Mouse (Mus musculus): ENCODE measurements around the gene Pnkd.

The Pnkd gene

DNA sequence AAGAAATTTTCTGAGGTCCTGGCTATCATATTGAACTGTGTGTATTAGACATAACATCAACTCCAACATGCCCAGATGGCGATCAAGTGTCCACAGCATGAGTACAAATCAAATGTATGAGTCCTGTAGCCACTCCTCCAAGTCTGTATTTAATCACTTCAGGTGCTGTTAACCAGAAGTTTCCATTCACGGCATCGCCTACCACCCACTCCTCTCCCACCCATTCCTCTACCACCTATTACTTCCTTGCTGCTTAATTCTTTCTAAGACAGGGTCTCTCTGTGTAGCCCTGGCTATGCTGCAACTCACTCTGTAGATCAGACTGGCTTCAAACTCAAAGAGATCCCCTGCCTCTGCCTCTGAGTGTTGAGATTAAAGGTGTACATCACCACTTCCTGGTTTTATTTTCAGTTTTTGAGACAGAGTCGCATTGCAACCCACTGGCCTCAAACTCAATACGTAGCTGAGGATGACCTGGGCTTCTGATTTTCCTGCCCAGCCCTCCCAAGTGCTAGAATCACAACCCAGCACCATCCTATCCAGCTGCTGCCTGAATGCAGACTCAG lies 75.3 kb downstream of the Pnkd start:
- no peak for DNase-seq (ENCODE audit: low spot score)

DNA sequence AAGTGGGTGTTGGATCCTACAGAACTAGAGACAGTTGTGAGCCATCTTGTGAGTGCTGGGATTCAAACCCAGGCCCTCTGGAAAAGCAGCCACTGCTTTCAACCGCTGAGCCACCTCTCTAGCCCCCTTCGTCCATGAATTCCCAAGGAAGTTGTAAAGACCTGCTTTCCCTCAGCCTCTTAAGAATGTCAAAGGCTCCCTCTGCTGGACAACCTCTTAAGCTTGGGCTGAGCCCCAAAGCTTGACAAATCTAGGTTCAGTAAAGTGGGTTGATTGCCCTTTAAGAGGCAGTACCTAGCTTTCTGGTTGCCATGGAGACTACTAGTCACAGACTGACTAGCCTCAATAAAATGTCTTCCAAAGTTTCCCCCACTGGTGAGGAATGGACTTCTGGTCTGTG lies 77.1 kb downstream of the Pnkd start, which contains the start of gene Catip:
Gene Catip (plus strand): TSS at position 297 of the 400 bp plus-strand sequence.
- DNase-seq (ENCODE audit: low spot score): peak; percentile 85

DNA sequence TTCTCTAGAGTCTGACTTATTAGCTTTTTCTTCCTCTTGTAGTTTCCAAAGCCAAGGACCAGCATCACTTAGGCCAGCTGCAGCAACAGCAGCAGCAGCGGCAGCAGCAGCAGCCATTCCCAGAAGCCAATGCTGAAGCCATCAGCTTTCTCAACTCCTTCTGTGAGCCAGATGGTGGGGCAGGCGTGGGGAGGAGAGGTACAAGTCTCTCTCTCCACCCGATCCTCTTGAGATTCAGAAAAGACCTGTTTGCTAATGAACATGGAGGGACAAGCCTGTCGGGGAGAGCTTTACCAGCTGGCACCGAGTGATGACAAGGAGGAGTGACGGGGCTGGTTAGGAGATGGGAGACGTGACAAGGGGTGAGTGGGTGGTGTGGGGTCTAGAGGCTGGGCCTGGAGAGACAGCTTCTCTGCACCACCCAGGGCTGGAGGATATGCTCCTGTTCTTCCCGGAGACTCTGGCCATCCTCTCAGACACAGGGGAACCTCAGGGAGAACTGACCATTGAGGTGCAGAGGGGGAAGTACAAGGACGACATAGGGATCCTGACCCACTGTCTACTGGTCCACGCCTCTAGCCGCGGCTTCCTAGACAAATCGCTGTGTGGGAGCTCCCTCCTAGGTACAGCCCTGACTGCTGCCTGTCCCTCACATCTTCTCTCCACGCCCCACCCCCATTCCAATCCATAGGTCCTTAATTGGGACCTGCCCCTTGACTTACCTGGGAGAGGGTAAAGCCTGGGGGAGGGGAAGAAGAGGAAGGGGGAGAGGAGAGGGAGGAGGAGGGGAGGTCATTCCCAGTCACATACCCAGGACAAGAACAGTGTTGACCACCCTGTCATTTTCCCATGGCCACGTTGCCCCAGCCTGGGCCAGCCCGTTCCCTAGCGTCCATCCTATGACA lies 77.8 kb downstream of the Pnkd start:
- no peak for DNase-seq (ENCODE audit: low spot score)

DNA sequence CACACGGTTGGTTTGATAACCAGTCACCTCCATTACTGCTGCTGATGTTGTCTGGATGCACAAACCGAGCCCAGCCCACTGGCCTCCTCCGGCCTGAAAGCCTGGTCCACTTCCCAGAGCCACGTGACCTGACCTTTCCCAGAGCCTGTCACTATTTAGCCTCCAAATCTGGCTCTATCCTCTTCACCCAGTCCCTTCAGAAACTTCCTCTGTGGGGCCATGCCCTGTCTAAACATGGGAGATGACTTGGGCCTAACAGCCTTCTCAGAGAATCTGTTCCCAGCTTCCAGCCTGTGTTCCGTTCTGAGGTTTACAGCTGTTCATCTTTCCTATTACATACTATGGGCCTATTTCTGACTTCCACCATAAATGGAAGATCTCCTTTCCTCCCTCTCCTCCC lies 78.7 kb downstream of the Pnkd start:
- DNase-seq (ENCODE audit: low spot score): no peak

DNA sequence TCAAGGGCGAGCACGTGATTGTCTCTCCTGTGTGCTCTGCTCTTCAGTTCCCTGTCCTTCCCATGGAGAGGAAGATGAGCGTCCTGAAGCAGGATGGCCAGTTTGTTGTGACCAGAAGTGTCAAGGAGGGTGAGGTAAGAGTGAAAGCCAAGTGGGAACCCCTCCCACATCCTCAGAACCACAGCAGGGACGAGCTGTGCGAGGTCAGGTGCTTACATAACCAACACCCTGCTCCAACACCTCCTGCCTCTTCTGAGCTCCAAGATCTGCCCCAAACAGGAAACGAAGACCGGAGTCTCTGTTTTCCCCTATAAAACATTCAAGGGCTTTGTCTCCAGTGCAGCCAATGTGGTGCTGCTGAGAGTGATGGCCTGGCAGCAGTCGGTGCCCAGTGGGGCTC lies 79.5 kb downstream of the Pnkd start:
- no peak for DNase-seq (ENCODE audit: low spot score)

DNA sequence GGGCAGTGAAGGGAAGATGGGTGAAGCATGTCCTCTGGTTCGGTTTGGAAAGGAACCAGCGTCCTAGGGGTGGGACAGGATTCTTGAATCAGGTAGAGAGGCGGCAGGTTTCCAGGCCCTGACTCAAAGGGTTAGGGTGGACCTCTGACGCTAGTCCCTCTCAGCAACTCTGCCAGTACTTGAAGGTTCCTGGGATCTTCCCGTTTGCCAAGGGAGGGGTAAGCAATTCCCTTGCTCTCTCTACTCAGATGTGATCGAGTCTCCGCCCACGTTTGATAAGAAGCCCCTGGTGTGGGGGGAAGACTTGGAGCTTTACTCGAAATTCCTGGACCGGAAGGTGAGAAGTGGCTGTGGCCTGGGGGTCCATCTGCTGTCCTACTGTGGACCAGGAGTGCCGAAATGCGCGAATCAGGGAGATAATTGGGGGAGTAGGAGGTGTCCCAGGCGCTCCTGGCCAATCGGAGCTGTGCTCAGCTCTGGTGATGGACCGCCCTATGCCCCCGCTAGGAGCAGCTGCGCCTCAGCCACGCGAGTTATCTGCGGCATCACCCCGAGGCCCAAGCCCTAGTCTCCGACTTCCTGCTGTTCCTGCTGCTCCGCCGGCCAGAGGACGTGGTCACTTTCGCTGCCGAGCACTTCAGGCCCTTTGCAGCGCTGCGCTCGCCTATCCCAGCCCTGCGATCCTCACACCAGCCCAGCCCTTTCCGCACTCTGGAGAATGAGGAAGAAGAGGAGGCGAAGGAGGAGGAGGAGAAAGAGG lies 83.3 kb downstream of the Pnkd start:
- peak; percentile 58 for DNase-seq (ENCODE audit: low spot score)

DNA sequence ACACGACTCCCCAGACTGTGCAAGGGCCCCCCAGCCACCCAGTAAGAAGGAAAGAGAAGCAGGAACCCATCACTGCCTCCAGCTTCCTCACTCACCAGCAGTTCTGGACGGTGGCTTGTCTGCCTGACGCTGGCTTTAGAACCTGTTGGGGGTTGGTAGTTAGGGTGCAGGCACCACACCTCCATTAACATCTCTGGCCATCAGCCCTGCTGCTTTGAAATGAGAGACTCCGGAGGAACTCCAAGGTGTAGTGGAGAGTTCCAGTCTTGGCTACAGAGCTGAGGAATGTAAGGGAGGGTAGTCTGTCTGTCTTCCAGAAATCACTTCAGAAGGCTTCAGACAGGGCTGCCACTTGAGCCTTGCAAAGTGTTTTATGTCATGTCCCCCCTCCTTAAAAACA lies 85.3 kb downstream of the Pnkd start:
- DNase-seq (ENCODE audit: low spot score): no peak

DNA sequence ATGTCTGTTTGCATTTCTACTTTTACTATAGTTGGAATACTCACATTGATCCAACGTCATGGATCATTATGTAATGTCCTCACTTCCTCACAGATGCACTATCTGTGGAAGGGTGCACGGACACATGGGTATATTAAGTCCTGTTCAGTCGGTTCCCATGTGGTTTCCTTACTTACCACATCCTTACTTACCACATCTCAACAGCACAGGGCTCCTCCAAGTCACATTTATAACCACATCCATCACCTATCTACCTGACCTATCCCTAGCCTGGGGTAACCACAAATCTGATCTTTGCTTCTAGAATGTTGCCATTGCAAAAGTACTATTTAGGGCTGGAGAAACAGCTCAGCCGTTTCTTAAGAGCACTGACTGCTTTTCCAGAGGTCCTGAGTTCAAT lies 88.6 kb downstream of the Pnkd start:
- DNase-seq (ENCODE audit: low spot score): no peak

DNA sequence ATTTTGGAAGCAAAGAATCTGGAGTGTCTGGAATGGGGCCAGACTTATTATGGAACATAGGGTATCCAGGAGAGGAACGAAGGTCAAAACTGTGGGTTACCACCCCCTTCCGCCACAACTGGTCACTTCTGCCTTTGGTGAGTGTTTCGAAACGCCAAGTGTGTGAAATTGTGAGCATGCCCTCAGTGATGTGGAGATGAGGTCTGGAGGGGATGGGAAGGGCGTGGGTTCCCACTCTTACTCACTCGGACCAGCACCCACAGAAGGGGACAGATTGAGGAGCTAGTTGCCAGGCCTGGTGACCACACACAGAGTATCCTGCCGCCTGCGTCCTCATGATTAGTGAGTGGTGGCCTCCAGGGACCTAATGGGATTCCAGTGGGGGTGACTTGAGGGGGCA lies 90.2 kb downstream of the Pnkd start, which contains the start of gene Slc11a1:
Gene Slc11a1 (plus strand): TSS at position 216 of the 400 bp plus-strand sequence.
- peak; percentile 47 for DNase-seq (ENCODE audit: low spot score)

DNA sequence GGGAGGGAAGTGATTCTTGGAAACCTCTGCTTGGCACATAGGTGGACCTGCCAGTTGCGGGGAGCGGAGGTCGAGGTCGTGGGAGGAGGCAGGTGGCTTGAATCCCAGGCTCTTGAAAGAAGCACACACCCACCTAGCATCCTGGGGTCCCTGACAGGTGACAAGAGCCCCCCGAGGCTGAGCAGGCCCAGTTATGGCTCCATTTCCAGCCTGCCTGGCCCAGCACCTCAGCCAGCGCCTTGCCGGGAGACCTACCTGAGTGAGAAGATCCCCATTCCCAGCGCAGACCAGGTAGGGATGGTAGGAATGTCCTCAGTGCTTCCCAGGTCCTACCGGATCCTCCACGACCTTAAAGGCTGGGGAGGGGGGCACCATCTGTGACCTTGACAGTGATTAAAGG lies 90.8 kb downstream of the Pnkd start:
- DNase-seq (ENCODE audit: low spot score): no peak

DNA sequence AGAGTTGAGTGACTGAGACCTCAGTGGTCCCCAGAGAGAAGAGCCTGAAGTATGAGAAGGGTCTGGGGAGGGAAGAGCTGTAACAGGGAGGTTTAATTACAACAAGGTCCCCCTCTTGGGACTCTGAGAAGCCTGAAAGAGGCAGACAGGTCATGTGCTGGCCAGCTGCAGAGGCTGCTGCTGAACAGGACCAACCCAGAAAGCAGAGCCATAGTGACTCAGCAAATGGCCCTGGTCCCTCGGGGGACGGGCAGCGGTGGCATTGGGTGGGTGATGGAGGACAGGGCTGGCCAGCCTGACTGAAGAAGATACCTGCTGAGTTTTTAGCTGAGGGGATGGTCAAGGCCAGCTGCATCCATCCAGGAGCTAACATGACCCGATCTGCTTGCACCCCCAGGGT lies 91.7 kb downstream of the Pnkd start:
- DNase-seq (ENCODE audit: low spot score): no peak

DNA sequence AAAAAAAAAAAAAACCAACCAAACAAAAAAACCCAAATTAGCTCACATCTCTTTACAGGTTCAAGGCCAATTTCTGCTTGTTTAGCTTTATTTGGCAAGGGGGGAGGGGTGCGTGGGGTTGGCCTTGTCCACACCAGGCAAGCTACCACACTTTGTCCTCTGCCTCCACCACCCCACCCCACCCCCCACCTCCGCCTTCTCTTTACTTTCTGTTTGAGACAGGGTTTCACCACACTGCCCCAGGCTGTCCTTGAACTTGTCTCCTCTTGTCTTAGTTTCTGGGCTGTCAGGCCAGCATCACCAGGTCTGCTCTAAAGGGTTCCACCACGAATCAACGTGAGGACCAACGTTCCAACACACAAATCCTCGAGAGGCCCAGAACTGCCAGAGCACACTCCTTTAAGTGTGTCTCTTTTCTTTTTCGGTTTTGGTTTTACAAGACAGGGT lies 94.4 kb downstream of the Pnkd start:
- no peak for DNase-seq (ENCODE audit: low spot score)

DNA sequence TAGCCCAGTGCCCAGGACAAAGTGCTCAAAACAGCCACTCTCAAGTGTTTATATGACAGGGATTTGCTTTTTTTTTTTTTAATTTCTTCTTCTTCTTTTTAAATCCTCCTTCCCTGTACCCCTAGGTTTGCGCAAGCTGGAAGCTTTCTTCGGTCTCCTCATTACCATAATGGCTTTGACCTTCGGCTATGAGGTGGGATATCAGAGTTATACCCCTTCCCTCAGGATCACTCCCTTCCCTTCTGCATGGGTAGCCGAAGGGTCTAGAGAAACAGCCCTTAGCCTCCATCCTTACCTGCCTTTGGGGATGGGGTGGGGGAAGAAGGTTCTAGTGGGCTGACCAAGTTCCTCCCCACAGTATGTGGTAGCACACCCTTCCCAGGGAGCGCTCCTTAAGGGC lies 95.8 kb downstream of the Pnkd start:
- no peak for DNase-seq (ENCODE audit: low spot score)

DNA sequence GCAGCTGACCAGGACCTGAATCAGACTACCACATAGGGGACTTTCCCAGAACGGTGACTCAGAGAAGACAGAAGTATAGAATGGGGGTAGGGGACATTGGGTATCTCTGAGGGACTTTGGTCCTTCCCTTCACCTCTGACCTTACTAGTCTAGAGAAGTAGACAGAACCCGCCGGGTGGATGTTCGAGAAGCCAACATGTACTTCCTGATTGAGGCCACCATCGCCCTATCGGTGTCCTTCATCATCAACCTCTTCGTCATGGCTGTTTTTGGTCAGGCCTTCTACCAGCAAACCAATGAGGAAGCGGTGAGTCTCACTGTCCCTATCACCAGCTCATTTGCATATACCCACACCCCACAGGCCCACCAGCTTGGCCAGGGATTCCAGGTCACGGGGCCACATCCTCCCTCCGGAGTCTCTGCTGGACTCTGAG lies 96.9 kb downstream of the Pnkd start:
- no peak for DNase-seq (ENCODE audit: low spot score)

DNA sequence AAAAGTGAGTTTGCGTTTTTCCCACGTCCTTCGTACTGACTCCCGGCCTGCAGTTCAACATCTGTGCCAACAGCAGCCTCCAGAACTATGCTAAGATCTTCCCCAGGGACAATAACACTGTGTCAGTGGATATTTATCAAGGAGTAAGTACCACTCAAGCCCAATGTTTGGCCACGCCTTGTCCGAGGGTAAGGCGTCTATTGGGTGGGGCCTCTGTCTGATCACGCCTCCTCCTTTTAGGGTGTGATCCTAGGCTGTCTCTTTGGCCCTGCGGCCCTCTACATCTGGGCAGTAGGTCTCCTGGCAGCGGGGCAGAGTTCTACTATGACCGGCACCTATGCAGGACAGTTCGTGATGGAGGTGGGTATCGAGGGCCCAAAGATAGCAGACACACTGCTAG lies 98.7 kb downstream of the Pnkd start:
- DNase-seq (ENCODE audit: low spot score): no peak

DNA sequence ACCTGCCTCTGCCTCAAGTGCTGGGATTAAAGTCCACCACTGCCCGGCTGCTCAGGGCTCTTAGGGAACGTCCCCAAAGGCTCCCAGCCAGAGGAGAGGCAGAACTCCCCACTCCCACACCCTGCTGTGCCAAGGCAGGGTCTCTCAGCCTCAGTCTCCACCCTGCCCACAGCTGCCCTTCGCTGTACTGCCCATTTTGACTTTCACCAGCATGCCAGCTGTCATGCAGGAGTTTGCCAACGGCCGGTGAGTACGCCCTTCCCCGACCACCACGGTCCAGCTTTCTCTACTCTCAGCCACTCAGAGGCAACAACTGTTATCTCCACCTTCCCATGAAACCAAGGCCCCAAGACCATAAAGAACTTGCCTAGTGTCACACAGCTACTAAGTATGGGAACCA lies 99.8 kb downstream of the Pnkd start:
- no peak for DNase-seq (ENCODE audit: low spot score)

DNA sequence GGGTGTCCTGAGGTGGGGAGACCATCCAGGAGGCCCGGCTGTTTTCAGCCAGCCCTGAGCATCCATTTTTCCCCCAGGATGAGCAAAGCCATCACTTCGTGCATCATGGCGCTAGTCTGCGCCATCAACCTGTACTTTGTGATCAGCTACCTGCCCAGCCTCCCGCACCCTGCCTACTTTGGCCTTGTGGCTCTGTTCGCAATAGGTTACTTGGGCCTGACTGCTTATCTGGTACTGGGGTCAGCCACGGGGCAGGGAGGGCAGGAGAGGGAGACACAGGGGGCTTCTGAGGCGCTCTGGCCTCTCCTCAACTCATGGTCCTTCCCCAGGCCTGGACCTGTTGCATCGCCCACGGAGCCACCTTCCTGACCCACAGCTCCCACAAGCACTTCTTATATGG lies 100.3 kb downstream of the Pnkd start:
- no peak for DNase-seq (ENCODE audit: low spot score)

DNA sequence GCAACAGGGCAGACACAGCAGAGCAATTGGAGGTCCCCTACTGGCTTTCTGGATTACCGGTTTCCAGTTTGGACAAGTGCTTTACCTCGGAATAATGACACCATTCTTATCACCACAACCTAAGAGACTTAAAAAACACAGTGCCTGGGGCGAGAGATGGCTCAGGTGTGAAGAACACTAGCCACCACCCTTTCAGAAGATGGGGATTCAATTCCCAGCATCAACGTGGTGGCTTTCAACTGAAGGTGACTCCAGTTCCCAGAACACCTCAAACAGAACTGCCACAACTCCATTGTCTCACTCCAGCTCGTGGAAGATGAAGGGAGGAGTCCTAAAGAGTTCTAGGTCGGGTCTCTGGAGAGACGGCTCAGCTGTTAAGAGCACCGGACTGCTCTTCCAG lies 100.8 kb downstream of the Pnkd start:
- DNase-seq (ENCODE audit: low spot score): no peak

DNA sequence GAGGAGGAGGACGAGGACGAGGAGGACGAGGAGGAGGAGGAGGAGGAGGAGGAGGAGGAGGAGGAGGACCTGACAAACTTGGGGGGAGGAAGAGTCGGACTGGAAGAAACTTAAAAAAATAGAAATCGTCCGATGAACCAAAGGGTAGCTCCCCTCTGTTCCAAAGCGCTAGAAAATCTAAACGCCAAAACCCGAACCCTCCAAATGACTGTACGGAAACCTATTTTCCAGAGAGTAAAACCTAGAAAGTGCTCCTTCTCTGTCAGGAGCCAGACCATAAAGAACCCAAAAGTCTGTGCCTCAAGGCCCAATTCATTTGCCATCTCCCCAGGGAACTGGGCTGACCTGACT lies 101.6 kb downstream of the Pnkd start:
- DNase-seq (ENCODE audit: low spot score): no peak

DNA sequence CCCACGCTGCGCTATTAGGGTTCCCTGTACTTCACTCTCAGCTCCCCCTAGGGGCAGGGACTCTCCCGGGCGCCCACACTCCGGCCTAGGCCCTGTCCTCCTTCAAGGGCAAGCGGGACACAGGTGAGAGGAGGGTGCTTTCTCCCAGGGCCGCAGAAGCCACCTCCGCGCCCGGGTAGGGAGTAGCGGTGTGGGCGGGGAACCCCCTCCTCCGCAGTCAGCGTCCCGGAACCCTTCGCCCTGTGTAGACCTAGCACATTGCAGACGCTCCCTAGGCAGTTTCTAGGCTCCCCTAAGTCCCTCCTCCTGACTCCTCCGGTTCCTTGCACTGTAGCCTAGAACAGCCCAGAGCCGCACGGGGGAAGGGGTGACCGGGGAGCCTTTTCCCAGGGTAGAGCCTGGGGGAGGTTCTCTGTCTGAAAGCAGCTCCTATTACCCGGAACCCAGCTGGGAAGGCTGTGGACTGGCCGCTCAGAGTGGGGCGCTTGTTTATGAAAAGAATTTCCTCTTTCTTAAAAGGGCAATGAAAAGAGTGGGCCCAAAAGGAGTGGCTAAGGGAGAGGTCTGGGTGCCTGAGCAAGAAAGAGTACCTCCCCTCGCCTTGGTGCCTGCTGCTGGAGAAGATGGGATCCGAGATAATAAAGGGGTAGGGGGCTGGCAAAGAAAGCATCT lies 102.1 kb downstream of the Pnkd start:
- DNase-seq (ENCODE audit: low spot score): peak; percentile 96

DNA sequence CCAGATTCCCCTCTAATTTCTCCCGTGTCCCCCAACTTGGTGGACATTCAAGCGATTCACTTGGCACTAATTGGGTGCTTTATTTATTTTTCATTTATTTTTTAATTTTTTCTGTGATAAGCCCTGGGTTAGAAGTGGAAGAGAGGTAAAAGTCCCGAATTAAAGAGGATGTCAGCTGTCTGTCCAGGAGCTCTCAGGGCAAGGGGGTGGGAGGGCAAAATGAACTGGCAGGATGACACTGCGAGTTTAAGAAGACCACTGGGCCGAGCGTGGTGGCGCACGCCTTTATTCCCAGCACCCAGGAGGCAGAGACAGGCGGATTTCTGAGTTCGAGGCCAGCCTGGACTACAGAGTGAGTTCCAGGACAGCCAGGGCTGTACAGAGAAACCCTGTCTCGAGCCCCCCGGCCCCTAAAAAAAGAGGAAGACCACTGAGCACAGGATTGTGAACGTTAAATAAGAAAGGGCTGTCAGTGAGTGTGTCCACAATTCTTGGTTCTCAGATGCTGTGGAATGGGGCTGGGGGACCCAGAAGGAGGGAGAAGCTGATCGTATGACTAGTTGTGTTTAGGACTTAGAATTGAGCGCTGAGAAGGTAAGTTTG lies 102.8 kb downstream of the Pnkd start:
- no peak for DNase-seq (ENCODE audit: low spot score)

DNA sequence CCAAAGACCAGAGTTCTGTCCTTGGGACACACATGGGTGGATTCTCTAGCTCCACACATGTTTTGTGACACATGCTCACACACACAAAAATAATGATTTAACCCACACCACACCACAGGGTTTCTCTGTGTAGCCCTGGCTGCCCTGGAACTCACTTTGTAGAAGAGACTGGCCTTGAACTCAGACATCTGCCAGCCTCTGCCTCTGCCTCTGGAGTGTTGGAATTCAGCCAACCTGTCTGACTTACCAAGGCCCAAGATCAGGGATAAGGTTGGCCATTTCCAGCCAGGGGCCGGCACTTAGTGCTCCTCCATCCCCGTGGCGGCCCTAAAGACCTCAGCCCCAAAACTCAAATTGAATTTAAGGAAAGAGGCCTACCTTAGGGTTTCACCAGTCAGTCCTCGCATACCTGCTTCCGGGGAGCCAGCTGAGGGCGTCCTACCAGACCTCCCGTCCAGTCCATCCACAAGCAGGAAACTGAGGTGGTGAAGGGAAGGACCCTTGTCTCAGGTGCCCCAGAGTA lies 103.7 kb downstream of the Pnkd start:
- DNase-seq (ENCODE audit: low spot score): no peak
